Mouse (Mus musculus) cerebellum, postnatal 36 days (tissue): ENCODE measurements around the gene Tprkb.
"Not testable (repeated sequence)": the region's sequence is repeated elsewhere in the genome, so short reads cannot be mapped to it uniquely, and the experiment has no call there.

ENCODE experiments used
- DNase-seq, 2 experiments: peaks; one replicate each; pipeline ENCODE4 v3.0.0; 2021 to 2022; ENCODE audit warnings: mixed read lengths in 2 of 2

Tprkb gene

DNA sequence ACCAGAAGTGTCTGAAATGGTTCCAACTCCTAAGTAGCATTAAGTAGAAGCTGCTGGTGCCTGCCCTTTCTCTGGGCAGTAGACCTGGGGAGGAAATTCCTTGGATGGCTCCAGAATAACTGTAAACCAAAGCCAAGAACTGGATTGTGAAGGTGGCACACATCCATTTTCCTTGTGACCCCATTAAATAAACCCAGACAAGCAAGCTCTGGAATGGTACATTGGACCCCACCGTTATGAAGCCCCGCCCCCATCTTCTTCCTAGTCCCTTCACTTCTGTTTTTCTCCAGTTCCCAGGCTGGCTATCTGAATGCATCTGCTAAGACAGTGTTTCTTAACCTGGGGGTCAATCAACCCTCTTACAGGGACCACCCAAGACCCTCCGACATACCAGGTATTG, at the start of gene Tprkb:
Gene Tprkb (plus strand): TSS at position 279 of the 400 bp plus-strand sequence.
- DNase-seq = no peak

DNA sequence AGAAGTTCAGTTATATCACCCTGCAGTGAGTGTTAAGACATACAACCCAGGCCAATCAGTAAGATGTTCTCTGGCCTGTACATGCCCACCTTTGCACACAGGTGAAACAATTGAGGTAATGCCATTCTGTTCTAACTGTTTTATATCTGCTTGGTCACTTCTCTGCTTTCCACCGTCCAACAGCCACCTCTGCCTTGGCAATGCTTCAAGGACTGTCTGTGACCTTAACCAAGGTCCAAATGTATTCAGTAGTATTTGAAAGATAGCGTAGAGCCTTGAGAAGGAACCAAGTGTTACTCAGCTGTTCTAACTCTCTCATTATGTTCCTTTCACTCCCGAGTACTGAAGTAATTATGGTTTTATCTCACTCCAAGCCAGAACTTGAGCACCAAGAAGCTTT, 49.1 kb upstream of the Tprkb start:
- no peak for DNase-seq

DNA sequence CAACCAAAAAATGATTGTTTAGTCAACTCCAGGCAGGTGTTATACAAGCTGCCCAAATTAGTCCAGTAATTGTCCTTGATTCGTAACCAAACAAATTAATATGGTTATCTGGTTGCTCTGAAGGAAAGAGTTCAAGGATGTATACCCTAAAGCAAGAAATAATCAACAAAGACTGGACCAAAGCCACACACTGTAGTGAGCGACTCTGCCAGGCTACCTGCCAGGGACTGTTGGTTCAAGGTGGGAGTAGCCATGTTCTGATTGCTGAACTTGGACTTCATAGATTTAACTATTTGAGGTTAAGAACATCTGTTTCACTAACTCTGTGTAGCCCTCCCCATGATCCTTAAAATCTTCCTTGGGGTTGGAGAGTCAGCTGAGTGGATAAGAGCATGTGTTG, 48.5 kb upstream of the Tprkb start:
- DNase-seq = no peak

DNA sequence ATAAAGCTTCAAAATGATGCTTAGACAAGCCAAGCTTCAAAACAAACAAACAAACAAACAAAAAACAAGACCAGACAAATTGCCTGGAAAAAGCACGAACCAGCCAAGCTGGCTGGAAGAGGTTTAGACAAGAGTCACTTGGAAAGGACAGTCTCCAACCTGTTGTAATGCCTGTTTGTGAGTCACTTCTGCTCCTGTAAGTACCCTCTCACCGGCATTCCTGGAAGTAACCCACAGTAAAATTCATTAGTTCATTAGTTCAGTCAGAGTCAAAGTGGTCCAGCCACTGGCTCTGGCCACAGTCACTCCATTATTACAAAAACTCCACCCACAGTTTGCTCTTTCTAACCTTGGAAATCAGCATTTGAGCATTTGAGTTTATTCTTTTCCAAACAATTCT, 47.8 kb upstream of the Tprkb start:
- DNase-seq = no peak

DNA sequence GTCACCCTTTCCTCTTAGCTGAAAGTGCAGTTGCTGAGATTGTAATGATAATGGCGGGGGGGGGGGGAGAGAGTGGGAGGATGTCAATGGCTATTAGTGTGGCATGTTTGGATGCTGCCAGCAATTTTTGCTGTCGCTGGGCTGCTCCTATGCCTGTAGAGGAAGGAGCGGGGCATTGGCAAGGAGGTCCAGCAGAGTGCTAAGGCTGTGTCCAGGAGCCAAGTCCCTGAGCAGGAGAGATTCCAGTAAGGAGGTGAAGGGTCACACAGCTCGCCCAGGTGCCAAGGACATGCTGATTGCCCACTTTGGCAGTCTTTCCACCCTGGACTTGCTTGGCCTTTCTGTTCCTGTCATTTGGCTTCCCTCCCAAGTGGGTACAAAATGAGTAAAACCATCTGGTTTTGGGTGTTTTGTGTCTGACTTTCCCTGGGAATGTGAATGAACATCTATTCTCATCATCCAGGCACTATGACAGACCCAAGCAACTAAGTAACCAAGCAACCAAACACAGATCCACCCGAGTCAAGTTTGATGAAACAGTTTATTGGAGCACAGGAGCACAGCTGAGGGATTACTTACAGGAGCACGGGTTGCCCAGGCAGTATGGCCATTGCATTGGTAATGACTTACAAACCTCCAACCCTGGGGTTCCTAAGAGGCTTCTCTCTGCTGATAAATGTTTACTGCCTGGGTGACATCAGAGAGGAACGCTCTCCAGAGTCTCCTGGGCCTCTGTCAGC, 46.6 kb upstream of the Tprkb start:
- DNase-seq = not testable (repeated sequence)

DNA sequence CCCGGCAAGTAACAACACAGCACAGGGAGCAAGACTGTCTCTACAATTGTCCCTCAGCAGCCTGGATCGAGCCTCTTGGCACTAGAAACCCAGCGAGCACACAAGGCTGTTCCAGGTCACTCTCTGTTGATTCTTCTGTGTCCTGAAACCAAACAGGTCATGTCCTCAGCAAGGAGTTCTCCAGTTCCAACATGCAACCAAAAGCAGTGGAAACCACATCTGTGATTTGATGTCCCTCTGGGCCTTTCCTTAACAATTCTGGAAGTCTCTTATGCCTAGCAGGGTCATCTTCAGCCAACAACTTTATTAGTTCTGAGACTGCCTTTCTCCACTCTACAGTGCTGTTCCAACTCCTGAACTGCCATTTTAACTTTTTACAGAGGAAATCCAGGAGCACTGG, 45.5 kb upstream of the Tprkb start:
- not testable (repeated sequence) for DNase-seq

DNA sequence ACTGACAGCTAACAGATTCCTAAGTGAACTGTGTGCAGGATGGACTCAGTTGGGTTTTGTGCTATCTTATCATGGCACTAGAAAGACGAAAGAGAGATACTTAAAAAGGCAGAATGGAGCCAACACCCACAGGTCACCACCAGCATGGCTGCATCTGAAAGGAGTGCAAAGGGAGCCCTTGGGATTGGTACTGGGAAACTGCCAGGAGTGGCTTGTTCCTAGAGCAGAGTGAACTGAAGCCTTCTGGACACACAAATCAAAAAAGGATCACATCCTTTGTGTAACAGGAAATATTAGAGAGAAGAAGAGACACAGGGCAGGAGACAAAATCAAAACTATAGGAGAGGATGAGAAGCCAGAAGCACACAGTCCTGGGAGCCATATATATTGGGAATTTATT, 44.7 kb upstream of the Tprkb start:
- not testable (repeated sequence) for DNase-seq

DNA sequence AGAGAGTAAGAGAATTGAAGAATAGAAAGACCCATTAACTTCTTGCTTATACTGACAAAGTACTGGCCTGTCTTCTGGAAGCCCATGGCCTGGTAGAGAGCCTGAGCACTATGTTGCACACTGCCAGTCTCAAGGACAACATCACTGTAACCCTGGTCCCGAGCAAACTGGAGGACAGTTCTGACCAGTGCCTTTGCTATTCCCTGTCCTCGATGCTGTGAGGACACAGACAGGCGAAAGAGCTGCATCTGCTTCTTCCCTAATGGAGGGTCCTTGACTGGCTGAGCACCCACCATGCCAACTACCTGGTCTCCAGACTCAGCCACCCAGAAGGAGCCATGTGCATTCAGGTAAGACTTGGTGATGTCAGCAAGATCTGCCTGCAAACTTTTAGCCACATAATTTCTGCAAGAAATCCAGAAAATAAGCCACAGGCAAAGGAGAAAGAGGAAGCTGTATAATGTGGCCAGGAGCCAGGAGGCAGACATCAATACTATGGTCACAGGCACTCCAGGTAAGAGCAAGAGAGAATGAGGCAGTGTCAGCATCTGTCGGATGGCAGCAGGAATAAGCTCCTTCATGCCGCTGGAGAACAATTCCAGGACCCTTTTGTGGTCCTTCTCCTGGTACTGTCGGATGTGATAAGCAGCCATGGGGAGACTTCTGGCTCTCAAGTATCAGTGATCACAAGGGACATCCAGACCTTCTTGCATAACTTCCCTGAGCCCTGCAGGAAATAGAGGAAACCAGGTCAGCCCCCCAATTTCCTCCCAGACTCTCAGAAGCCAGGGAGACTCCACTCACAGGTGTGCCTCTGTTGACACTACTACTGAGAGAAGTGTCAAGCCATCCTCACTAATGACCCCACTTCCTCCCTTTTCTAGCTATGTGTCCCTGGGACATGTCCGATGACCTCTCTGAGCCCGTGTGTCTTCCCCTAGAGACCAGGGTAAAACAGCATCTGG, 43.7 kb upstream of the Tprkb start:
- no peak for DNase-seq

DNA sequence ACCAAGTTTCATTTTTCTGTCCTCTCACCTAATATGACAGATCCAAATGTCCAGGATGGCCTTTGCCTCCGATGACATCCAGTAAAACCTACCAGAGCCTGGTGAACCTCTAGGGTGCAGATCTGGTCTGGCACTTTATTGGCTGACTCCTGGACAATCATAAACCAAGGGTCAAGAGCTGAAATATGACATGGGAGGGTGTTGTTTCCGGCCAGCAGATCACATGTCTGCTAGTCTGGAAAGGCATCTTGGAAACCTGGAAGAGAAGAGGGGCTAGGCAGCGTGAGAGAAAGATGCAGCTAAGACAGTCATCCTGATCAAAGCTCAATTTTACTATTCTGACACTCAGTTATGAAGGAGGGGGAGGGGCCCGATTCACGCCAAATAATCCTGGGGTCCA, 42.7 kb upstream of the Tprkb start, which contains the start of gene Nat8f2:
Gene Nat8f2 (minus strand): TSS at position 153 of the 400 bp plus-strand sequence.
- not testable (repeated sequence) for DNase-seq

DNA sequence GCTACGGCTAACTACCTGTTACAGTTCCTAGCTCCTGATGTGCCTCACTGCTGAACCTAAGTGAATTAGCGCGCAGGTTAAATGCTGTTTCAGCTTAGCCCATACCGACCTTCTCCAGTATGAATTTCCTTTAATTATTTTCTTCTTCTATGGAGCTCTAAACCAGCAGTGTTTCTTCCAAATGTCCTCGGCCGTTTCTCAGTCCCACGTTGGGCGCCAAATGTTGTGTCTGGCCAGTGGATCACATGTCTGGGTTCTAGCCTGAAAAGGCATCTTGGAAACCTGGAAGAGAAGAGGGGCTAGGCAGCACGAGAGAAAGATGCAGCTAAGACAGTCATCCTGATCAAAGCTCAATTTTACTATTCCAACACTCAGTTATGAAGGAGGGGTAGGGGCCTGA, 28.4 kb upstream of the Tprkb start:
- DNase-seq = not testable (repeated sequence)

DNA sequence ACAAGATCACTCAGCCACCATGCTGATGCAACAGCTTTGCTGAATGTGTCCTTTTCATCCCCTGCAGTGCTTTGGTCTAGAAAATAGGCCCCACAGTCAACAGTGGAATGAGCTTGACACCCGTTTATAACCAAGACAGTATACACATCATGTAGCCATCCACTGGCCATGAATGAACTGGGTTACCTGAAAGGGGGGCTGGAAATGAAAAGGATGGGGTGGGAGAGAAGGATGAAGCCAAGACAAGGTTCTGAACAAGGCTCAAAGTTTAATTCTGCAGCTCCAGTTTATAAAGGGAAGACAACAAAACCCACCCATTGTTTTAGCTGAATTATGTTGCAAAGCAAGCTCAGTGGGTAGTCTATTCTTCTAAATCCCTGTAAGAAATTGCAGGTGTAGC, 27.4 kb upstream of the Tprkb start:
- no peak for DNase-seq

DNA sequence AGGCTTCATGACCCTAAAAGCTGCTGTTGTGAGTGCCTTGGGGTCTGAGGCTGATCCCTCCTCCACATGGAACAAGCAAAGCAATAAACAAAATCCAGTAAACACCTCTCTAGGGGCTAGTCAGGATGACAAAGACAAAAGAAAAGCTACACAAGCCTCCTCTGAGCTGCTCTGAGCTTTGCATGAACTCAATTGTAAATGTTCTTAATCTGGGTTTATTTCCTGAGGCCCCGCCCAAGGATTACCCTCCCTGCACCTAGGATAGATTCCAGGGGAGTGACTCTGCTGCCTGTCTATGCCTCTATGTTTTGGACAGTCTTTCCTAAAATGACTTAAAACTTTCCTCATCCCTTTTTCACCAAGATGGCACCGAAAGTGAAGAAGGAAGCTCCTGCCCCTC, 22.7 kb upstream of the Tprkb start:
- DNase-seq = no peak

DNA sequence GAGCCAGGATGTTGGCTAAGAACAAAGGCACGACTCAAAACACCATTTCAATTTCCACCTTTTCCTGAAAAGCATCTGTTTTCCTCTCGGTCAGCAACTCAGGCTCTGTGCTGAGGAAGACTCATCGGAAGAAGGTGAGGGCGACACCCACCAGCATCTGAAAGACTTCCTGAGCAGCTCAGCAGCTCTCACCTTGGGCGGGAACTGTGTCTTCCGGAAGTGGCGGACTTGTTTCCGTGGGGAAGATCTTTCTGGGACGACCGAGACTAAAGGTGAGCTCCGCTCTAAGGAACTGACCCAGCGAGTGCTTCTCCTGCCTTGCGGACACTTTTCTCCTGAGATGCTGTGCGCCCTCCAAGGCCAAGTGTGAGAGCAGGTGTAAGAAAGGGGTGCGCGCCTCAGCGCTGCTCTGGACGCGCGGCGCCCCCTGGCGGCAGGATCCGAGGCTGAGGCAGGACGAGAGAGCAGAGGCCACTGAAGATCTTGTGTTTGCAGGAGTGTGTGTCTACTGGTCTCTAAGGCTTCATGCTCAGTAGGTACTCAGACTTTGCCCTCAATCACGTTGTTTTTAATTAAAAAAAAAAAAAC, 16.5 kb upstream of the Tprkb start:
- peak; percentile 34 to 46 for DNase-seq

DNA sequence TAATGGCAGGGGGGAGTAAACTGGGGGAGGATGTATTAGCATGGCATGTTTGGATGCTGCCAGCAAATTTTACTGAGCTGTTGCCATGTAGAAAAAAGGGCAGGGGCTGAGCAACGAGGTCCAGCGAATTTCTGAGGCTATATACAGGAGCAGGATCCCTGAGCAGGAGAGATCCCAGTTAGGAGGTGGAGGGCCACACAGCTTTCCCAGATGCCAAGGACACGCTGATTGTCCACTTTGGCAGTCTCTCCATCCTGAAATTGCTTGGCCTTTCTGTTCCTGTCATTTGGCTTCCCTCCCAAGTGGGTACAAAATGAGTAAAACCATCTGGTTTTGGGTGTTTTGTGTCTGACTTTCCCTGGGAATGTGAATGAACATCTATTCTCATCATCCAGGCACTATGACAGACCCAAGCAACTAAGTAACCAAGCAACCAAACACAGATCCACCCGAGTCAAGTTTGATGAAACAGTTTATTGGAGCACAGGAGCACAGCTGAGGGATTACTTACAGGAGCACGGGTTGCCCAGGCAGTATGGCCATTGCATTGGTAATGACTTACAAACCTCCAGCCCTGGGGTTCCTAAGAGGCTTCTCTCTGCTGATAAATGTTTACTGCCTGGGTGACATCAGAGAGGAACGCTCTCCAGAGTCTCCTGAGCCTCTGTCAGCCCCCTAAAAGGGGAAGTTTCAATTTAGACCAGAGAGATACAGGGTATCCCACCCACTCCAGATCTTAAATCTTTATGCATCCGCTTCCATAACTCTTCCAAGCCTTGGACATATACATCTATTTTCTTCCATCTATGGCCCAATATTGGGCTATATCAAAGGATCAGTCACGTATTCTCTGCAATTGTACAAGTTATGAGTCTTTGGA, 12.8 kb upstream of the Tprkb start:
- DNase-seq = not testable (repeated sequence)

DNA sequence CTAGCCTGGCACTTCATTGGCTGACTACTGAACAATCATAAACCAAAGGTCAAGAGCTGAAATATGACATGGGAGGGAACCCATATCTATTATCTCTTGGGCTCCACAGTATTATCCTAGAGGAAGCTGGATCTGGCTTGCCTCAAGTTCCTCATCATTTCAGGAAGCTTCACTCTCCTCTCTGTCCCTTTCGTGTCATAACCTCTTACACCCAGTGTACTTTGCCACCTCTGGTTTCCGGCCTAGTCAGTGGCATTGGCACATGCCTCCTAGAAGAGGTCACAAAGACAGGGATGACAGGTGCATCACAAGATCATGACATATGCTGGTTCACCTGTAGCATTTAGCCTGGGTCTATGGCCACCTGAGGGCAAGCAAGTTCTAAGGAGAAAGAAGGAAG, 9.4 kb upstream of the Tprkb start:
- no peak for DNase-seq

DNA sequence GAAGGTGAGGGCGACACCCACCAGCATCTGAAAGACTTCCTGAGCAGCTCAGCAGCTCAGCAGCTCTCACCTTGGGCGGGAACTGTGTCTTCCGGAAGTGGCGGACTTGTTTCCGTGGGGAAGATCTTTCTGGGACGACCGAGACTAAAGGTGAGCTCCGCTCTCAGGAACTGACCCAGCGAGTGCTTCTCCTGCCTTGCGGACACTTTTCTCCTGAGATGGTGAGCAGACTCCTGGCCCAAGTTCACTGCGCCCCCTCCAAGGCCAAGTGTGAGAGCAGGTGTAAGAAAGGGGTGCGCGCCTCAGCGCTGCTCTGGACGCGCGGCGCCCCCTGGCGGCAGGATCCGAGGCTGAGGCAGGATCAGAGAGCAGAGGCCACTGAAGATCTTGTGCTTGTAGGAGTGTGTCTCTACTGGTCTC, 7.0 kb upstream of the Tprkb start, which contains the start of gene Nat8f4:
Gene Nat8f4 (minus strand): TSS at position 243 of the 420 bp plus-strand sequence.
- DNase-seq = peak; percentile 85

DNA sequence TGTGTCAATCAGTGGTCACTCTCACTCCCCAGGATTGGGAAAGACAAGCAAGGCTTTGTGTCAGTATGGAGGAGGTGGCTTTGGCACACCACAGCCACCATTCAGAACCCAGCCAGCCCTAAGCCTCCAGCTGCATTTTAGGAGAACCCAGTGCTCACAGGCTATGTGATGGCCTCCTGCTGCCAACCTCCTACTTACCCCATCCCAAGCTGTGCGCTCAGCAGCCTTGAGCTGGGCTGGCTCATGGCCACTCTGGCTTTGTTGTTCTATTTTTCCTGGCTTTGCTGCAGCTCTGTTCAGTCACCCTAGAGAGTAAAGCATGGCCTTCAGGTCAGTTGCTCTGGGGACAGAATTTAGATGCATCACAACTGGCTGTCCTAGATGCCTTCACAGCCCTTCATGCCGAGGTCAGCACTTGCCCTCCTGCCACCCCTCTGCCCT, 4.7 kb upstream of the Tprkb start:
- DNase-seq = peak in 1 of 2 experiments; percentile 14

DNA sequence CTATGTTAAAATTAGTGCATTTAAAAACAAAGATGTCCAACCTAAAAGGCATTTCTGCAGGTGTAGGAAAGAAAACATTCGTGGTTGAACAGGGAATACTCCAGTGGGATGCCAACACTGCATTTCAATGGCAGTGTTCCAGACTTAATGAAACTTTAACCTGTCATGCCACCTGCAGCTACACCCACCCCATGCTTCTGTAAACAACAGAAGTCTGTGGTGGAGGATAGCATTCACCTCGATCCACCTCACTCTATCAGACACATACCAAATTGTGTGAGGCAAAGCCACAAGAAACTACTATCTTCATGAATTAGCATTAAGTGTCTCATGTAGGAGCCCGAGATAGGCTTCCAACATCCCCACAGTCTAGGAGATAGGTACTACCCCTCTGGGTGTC, 3.3 kb upstream of the Tprkb start:
- no peak for DNase-seq

DNA sequence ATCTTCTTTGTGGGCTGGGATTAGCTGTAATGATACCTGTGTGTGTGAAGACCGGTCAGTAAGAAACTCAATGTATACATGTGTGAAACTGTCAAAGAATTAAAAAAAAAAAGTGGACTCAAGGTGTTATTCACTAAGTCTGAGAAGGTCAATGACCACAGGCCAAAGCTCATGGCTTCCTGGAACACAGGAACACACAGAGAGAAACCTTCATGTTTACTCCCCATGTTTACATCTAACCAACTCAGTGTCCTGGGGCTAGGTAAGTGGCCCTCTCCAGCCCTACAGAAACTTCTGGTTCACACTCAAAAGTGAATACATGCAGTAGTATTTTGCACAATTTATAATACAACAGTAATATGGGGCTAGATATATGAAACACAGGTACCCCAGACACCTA, 2.0 kb upstream of the Tprkb start:
- no peak for DNase-seq

DNA sequence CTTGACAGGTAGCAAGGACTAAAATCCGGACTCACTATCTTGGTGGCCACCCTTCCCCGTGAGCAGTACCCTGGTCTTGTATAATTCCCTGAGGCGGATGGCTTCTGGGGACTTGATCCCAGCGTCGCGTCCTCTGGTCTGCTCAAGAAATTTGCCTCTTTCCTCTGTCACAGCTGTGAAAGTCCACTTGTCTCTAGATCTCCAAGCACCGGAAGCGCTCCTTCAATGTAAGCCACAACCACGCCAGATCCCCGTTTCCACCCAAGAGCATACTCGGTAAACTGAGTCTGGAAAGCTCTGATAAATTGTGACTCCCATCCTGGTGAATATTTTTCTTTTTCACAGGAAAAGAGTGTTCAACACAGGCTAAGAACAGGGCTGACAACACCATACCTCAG, 3.5 kb downstream of the Tprkb start:
- DNase-seq = no peak

DNA sequence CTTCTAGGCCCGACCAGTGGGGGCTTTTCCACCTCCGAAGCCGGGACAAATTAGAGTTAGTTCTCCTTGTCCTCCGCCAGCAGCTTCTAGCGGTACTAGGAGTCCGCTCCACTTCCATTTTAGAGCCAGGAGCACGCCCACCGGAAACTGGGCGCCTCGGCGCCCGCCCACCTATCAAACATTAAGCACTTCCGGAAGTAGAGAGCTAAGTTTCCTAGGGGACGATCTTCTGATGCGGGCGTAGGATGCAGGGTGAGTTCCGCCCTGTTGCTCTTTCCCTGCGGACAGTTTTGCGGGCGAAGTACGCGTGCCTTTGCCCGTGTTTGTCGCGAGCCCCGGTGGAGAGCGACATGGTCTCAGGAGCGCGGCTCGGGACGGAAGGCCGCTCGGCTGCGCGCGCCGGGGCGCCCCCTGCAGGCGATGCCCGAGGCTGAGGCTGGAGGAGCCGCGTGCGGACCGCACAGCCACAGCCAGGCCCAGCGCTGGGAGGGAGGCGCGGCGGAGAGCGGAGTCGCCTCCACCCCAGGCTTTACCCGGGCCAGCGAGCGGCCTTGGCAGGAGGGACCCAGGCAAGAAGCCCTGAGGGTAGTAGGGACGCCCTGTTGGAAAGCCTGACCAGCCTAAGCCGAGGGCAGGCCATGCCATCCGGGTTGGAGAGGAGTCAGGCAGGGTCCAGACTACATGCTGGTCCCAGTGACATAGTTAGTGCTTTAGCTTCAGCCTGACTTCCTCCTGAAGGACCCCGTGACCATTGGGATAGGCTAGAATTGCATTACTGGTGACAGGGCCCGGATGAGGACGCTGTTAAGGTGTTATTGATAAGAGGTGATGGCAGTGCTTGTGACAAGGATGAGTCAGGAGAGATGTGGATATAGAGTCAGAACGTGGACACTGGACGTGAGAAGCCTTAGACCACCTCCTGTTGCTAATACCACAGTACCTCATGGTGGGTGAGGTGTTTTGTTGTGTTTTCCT, 4.2 kb downstream of the Tprkb start, which contains the start of gene Nat8f1:
Gene Nat8f1 (minus strand): TSS at position 149 of the 975 bp plus-strand sequence.
- peak; percentile 79 to 86 for DNase-seq
